Mouse (Mus musculus) retina, embryonic 14.5 days (tissue): ENCODE measurements around the gene Erbb2.
A peak's percentile ranks its signal among the peaks of the same experiment; 100 is the strongest.

Experiments
- DNase-seq: peaks from one replicate; pipeline ENCODE4 v3.0.0-alpha.2; 2015; ENCODE audit warnings: low spot score

Gene Erbb2

DNA sequence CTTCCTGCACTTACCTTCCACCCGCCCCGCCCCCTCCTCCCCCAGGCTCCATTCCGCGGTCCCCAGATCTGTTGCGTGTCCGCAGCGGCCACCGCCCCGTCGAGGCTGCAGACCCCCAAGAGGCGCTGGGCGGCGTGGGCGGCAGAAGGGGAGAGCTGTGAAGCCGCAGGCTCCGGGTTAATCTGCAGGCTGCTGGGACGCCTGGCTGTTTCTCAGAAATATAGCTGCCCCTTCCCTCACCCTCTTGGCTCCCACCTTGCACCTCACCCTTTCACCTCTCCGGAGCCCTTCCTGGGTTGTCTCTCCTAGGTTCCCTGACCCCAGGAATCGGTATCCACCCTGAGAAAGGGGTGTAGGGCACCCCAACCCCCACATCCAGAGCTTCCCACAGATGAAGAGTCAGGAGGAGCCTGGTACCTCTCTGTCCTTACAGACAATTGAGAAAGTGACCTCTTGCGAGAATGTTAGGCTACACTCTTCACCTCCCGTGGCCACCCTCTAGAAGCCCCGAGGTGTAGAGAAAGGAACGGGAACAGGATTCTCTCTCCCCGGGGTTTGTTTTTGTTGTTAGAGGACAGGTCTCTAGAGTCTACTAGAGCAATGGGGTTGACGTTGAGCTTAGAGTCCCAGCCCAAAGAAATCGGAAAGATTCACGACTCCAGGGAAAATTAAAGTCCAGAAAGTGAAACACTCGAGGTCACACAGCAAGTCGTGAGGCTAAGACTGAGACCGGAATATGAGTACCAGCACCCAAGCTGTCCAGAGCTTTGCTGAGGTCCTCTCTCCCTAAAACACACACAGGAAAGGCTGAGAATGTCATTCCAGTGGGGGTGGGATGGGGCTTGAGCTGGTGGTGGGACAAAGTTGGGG lies 46.1 kb downstream of the Erbb2 start:
- peak; percentile 44 for DNase-seq

DNA sequence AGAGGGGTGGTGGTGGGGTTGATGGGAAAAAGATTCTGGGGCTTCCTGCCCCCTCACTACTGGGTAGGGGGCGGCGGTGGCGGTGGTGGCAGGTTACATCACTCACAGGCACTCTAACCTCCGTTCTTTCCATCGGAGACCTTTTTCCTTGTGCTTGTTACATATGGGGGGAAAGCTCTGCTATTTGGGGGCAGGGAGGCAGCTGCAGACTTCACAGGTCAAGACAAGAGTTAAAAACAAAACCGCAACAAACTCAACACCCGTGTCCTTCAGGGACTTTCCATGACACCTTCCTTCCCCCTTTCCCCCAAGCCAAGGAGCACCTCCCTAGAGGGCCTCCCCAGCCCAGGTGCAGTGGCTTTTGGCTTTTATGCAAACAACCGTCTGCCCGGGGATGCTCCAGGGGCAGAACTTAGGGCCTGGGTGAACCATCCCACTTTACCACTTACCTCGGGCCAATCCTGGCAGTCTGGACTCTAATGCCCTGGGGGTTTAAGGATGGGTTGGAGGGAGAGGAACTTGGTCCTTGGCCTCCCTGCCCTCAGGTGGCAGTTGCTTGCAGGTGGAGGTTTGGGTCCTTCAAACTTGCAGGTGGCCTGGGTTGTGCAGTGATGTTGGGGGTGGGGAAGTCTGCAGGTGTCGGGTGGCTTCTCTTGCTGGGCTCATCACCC lies 46.9 kb downstream of the Erbb2 start:
- DNase-seq, result no peak

DNA sequence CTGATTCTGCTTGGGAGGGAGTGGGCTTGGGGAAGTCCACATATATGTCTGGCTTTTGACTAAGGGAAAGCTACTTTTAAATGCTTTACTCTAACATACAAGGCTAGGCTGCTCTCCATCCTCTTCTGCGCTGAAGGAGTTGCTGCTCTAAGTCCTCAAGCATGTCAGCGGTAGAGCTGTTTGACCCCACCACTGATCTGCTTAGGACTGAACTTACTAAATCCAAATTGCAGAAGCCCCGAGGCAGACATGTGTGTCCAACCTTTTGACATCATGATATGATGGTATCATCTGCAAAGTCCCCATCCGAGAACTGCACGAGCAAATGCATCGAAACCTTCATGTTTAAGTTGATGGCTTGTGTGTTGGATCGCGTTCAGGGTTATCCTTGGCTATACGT lies 47.6 kb downstream of the Erbb2 start:
- no peak for DNase-seq

DNA sequence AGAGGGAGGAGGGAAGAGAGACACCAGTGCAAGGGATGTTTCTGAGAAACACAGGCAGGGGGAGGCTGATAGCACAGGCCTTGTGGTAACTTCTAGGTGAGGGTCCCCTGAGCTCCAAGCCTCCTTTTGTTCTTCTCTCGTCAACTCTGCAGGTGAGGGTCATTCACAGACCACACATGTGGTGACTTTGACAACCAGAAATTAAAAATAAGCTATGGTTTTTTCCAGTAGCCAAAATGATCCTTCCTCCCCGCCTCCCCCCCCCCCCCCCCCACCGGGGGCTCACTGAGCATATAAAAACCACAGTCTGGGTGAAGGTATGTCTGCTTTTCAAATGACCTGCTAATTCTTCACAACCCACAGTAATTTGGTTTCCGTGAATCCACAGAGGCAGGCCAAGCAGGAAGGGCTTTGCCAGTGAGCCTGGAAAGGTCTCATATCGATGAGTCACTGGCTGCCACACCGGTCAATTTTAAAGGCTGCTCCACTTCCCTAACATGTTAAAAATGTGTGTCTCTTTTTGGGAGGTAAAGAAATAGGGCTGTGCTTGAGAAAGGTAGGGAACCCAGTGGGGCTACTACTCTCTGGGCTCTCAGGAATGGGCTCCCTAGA lies 48.9 kb downstream of the Erbb2 start:
- DNase-seq, result no peak

DNA sequence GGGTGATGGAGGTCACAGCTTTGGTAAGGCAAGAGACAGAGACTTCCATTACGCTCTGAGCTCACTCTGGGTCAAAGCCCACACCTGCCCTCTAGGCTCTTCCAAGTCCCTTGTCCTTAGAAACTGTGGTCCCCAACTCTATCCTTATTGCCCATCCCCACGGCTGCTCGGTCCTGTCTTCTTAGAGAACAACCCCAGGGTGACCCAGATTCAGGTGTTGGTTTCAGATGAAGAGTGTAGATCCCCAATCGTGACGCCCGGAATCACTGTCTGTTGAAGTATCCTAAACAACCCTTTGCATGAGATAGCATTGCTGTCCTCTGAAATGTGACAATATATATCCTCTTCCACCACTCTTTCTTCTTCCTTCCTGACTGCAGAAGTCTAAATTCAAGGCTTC lies 50.0 kb downstream of the Erbb2 start:
- no peak for DNase-seq

DNA sequence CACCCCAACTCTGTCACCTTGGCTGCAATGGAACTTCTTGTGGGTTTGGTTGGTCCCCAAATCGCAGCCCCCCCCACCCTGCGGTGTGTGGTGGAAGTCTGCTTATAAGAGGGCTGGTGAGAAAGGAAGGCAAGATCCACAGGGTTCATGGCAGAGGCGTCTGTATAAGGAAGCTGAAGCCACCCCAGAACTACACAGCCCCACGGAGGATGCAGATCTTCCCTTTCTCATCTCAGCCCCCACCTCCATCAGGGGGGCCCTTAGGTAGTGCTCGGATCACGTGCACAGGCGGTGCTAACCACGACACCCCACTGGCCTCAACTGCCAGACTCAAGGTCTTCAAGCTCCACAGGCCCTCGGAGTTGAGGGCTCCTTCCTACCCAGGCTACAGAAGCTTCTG lies 51.6 kb downstream of the Erbb2 start:
- no peak for DNase-seq

DNA sequence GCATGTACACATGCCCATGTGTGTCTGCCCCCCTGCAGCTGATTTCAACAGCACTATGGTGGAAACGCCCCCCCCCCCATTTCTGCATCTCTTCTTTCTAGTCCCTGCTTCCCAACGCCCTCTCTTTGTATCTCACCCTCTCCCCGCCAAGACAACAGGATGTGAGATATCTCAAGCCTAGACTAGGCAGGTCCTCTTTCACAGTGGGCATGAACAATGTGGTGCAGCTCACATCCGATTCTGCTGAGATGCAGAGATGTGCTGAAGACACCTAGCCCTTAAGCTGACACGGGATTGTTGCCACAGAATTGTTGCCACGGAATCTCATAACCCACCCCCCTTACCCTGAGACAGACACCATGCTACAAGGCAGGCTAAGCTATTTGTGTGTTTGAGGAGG lies 52.2 kb downstream of the Erbb2 start:
- DNase-seq, result no peak

DNA sequence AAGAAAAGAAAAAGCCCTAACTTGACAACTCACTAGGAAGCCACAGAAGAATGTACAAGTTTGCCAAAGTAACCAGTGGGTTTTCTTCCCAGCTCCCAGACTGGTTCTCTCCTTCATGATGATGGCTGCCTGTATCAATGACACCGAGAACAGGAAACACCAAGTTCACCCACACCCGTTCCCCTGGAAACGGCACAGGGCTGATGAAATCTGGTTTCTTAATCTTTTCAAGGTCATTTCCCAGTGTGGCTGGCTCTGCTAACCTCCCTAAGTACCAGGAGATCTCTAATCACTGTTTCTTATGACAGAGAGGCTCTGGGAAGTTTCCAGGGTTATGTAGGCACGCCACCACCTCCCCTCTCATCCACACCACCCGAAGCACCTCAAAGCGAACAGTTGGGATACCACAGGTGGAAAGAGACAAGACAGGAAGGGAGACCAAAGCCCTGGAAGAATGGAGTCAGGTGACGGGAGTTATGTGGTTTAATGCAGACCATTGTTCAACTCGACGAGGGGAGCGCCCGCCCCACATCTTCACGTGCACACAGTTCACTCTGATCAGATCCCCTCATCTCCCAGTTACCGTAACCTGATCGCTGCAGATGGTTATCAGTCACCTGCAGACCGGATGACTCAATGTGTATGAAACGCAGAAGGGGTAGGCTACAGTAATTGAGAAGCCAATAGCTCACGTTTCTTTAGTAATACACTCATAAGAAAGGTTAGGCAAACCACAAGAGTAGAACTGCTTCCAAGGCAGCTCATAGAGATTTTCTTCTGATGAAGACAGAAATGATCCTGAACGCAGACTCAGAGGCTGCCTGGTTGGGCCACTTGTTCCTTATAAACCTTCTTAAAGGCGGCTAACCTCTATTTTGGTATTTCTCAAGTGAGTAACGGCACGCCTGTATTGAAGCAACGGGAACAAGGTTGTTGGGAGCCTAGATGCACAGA lies 57.8 kb downstream of the Erbb2 start:
- DNase-seq, result no peak

DNA sequence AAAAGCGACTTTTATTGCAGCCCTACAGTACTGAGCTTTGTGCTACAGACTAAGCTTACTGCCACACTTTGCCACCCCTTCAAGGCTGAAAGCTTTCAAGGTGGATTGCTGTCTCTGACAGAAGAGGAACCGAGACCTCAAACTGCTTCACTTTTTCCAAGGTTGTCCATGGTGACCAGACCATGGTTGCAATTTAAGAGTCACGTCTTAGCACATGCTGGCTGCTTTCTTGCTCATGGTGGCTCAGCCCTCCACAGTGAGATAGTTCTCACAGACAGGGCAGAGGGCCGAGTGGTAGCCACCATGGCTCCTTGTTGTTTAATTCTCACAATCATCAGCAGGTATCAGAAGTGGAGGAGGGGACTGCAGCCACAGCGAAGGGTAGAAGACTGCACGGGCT lies 58.5 kb downstream of the Erbb2 start:
- DNase-seq, result no peak

DNA sequence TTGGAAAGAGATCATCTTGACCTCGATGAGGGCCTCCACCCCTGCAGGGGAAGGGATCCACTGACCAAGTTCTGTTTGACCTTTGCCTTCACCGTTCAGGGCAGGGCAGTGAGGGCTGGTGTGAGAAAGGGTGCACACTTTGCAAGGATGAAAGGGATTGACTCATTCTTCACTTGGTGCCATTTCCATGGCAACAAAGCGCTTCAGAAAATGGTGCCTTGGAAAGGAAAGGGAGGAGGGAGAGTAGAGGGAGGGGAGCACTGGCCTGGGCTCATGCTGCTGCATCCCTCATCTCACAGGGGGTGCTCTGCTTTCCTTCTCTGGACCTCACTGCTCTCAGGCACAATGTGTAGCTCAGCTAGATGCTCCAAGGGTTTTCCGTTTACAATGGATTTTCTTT lies 60.4 kb downstream of the Erbb2 start:
- DNase-seq, result no peak

DNA sequence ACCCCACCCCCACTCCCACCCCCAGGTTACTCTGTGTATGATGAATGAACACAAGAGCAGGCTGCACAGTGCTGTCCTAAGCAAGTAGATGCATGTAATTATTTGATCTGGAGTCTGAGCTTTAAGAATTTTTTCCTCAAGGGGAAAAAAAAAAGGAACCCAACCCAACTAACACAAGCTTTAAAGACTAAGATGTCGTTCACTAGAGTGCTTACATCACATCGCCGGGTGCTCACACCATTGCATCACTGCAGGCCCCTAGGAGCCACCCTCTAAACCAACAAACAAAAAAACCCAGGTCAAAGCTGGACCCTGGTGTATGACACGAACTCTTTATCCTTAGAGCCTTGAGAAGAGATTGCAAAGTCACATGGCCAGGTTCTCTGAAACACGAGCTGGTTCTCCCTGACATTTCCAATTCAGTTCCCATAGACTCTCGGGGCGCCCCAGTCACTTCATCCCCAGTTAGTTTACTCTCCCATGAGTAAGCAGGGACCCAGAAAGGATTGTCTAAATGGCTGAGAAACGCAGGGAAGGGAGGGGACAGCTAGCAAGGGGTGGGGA lies 61.7 kb downstream of the Erbb2 start:
- DNase-seq, result no peak

DNA sequence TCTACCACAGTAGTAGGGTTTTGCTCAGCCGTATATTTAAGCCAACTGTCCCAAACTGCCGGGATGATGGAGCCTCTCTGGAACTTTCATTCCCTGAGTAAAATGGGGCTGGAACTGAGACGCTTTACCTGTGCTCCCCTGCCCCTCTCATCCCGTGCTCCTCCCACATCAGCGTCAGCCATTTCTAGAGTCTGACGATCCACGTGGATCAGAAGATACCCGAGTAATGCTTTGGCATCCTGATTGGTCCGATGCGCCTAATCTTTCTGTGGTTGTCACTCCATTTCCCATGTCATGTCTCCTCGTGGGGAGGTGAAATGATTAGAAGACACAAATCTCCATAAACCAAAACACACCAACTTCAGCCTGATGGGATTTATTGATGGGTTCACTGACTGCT lies 62.7 kb downstream of the Erbb2 start:
- DNase-seq, result no peak

DNA sequence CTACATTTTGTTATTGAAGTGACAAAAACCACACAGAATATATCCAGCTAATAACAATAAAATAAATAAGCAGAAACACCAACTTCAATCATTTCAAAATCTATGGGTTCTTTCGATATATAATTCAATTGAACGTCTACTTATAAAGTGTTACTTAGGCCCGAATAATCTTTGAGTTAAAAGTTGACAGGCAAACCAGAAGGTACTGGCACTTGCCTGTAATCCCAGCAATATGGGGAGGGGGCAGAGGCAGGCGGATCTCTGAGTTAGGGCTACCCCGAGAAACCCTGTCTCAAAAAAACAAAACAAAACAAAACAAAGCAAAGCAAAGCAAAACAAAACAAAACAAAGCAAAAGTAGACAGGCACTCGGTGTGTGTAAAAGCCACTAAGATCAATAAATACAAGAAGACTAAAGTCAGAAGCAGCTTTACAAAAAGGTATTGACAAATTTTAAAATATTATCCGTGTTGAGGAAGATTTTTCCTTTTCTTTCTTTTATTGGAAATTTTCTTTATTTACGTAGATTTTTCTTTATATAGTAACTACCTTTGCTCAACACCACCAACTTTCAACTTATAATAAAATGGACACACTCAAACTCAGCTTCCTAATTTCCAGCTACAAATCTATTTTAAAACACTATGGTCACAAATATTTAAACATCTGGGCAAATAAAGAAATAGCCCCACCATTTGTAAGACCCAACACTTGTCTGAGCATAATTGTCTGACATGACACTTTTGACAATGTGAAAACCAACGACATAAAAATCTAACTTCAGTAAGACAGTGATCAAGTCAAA lies 63.6 kb downstream of the Erbb2 start:
- DNase-seq, result no peak

DNA sequence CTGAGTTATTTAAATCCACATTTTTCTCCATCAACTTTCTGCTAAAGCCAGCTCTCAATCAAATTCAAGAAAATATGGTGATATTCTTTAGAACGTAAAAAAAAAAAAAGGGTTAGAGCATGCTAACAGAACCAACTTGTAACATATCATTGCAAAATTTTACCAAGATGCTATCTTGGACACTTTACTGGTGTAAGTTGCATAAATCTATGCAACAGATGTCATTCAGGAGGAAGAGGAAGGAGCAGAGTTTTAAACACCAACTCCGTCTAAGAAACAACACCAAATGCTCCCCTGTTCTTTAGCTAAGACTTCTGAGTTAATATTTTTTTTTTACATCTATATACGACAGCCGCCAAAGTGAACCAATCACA lies 64.2 kb downstream of the Erbb2 start:
- DNase-seq, result no peak

DNA sequence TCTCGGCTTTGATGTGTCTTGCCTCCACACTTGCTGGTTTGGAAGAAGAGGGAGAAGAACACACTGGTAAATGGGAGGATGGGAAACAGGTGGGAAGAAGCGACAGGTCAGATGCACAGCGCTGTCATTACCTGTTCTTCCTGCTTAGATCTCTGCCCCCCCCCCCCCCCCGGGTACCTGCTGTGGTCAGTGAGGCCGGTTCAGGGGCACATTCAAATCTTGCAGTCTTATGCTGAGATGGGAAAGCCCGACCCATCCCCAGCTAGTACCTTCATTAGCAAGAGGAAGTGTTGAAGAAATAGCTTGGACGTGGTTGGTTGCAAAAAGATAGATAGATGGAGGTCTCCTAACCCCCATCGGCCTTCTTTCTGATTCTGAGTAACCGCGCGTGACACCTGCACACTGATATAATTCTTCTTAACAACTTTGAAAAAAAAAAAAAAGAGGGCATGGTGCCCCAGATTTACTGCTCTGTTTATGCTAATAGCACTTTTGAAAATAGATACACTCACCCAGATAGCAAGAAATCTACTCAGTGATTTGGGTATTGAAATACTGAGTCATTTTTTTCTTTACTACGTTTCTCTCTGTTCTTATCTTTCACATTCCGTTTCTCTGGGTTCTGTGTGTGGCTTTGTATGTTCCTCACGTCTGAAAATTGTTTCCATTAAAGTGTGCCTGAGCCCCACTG lies 64.9 kb downstream of the Erbb2 start:
- no peak for DNase-seq

DNA sequence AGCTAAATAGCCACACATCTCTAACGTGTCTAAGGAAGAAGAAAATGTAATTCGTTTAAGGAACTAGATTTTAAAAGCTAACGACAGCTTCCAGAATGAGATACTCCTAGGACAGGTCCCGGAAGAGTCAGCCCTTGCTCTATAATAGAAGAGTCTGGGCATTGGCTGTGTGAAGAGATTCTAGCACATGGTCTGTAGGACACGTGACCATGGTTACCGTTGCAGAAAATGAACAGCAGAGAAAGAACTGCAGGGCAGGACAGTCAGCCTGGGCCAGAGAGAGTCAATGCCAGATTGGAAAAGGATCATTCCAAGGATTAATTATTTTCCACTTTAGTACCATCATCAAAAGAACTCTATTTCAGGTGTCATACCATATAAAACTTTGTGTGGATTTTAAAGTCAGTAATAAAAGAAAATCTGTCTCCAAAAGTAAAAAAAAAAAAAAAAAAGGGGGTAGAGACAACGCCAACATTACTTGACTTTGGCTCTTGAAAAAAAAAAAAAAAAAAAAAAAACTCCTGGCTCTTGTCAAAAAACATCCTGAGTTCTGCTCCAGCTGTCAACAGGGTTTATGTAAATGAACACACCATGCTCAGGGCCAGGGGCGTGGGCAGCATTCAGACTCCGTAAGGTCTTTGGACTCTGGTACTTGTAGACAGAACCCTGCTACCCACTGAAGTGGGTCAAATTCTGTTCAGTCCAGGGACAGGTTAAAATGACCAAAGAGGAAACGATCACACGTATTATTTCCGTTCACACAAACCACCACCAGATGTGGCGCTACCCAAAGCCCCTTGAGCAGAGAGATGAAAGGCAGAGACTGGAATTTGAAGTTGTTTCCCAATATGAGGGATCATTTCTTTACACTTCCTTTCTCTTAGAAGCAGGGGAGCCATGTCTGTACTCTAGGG lies 67.0 kb downstream of the Erbb2 start:
- DNase-seq, result no peak

DNA sequence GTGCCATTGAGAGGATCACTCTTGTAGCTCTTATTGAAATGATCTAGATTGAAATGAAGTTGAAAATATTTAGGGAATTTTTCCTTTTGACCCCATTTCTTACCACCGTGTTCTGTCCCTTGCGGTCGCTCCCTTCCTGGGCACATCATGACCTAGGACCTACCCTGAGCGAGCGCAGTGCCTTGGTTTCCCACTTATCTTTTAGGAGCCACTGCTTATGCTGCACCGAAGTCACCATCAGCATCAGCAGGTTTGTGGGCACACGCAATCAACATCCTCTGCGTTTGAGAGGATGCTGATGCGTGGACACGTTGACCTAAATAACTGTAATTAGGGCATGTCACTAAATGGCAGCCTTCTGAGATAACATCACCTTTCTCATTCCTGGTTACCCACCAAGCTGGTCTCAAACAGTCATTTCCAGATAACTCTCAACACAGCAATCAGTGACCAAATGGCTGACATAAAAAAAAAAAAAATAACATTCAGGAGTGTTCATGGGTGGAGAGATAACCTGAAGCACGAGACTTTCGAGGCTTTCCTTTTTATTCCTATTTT lies 67.7 kb downstream of the Erbb2 start:
- no peak for DNase-seq

DNA sequence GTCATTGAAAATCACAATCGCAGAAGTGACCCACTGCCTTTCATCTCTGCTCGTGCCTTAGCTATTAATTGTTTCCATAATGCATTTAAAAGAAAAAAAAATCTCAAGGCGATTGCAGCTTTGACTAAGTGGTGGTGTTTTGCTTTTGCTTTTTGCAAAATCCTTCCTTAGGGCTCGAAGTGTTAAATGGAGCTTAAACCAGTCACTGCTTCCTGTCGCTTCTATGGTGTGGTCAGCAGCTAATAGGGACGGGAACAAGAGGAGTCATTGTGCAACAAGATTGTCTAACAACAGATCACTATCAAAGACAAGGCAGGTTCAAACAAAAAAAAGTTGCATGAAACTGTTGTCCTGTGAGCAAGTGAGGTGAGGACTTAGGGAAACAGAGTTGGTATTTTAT lies 69.0 kb downstream of the Erbb2 start:
- no peak for DNase-seq

DNA sequence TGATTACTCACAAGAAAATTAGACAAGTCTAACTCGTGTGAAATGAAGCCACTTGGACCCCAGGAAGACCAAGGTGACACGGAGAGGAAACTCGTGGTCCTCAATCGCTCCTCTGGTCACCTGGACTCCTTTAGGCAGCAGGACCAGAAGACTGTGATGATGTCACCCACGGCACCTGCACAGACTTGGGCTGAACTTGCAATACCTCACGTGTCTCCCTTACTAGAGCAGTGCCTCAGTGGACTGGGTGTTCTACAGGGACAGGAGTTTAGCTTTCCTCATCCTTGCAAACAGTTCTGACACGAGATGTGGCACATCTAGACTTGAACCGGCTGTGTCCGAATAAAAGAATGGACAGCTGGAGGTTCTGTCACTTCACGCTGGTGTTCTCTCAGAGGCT lies 69.8 kb downstream of the Erbb2 start:
- DNase-seq, result no peak
